Mouse (Mus musculus): ENCODE results near the gene Ghitm. TPM values are rescaled to one million over a fixed set of nuclear protein-coding genes. Genes with fewer than 3 reads are reported as not detected.

Gene Ghitm
- total RNA-seq (2023) = 100 to 1,000 TPM; 219 to 248 TPM

DNA sequence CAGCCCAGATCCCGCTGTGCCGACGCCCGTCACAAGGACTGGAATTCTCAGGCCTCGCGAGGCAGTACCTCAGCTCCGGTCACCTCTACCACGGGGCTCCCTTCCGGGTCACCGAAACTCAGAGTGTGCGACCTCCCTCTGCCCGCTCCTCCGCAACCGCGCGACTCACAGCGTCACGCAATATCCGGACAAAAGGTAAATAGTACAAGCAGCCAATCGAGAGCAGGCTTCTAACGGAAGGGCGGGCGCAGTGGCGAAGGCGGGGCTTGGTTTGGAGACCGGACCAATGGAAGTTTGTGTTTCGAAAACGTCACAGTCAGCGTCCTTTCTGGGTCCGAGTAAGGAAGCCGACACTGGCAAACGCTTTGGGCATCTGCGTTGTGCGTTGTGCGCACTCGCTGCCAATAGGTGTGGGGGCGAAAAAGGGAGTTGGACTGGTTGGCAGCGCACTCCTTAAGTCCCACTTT, at the start of gene Ghitm:
TSS of gene Ghitm (minus strand) at position 146 of the 467 bp plus-strand sequence.

DNA sequence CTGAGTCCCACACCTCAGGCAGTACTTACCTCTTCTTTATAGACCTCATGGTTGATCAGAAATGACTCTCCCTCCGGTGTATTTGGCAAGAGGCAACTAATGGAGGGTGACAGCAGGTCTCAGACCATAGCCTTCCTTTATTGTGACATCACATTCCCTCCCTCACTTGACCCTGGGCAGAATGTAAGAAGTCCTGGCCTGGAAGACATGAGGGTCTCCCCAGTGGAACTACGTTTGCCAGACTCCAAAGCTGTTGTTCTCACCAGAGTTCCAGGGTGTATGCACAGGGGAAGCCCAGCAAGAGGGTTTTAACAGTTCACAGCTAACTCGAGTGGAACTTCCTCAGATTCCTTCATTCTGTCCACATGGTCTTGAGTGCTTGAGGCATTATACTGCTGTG, 21.1 kb downstream of the Ghitm start, which contains the start of gene 2610528A11Rik:
TSS of gene 2610528A11Rik (minus strand) at position 101 of the 400 bp plus-strand sequence.

DNA sequence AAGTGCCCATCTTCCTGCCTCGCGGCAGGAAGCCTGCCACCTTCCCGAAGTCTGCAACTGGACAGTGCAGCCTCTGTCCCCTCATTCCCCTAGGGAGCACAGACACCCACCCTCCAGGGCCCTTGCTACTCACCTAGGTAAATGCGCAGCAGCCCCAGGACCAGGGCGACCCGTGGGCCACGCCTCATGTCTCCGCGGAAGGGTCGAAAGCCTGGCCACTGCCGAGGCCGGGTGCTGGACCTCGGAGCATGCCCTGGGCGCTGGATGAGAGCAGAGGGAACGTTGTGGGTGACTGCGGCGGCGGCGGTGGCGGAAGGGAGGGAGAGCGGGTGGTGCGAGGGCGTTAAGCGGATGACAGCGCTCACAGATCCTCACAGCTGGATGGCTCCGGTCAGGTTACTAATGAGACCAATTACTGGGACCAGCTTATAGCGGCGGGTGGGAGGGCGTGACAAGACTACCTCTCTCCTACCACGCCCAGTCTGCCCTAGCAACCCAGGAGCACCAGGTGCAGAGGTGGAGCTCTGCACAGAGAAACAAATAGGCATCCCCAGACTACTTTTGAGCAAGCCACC, 37.0 kb downstream of the Ghitm start, which contains the start of gene Cdhr1:
TSS of gene Cdhr1 (minus strand) at position 392 of the 575 bp plus-strand sequence.

Other genes starting within 250 kb of the Ghitm start
- 10 to 100 TPM; 29.7 to 31.4 TPM for gene Ccser2, start 166.5 kb downstream of the Ghitm start, total RNA-seq (2023)
- gene Rgr, start 86.3 kb downstream of the Ghitm start, total RNA-seq (2023) = not detected
- gene Lrit1, start 80.4 kb downstream of the Ghitm start, total RNA-seq (2023) = not detected
- gene Lrit2, start 67.3 kb downstream of the Ghitm start, total RNA-seq (2023) = not detected
- gene Cdhr1, start 36.9 kb downstream of the Ghitm start, total RNA-seq (2023) = not detected
- gene 2610528A11Rik, start 21.2 kb downstream of the Ghitm start, total RNA-seq (2023) = not detected